Mouse (Mus musculus) adrenal gland, postnatal 14 days (tissue): ENCODE results near the gene Arhgef10l. TPM values are rescaled to one million over a fixed set of nuclear protein-coding genes. Genes with fewer than 3 reads are reported as not detected.

Experiments used
- microRNA-seq, 2 experiments: library from miRNA; unstranded; fragments of <30 nt; microRNA quantifications; one replicate each; pipeline ENCODE4 v1.2.0; 2021
- total RNA-seq: library from RNA; stranded (reverse); gene quantifications from 2 replicates; pipeline ENCODE4 v1.2.3, GENCODE M21; 2021

Arhgef10l gene
- total RNA-seq, 1 experiment from 2014 or later, result 15.3 TPM

Small RNA genes within 50 kb of the gene (microRNA-seq; reads per million reads assigned to microRNA genes)
- 0 reads per million in 2 experiments for gene Gm23045

Other genes starting within 250 kb of the Arhgef10l start
- 71.3 and 74.2 TPM in 2 replicates for gene Rcc2, start 34.5 kb upstream of the Arhgef10l start, total RNA-seq
- gene Padi6, start 76.6 kb upstream of the Arhgef10l start, total RNA-seq, result not detected in 2 replicates
- 0.75 and 0.85 TPM in 2 replicates for gene Padi4, start 108.2 kb upstream of the Arhgef10l start, total RNA-seq
- gene Padi3, start 144.6 kb upstream of the Arhgef10l start, total RNA-seq, result not detected in 2 replicates
- gene Padi1, start 179.8 kb upstream of the Arhgef10l start, total RNA-seq, result not detected in 2 replicates
- gene Padi2, start 240.3 kb upstream of the Arhgef10l start, total RNA-seq, result 1.3 and 1.9 TPM in 2 replicates